Mouse (Mus musculus) B cell, adult 2 months (primary cell): ENCODE results near the gene Exog.

Source experiments
- DNase-seq, 2 experiments: peaks; one replicate each; pipeline ENCODE4 v3.0.0; 2022

The Exog gene

DNA sequence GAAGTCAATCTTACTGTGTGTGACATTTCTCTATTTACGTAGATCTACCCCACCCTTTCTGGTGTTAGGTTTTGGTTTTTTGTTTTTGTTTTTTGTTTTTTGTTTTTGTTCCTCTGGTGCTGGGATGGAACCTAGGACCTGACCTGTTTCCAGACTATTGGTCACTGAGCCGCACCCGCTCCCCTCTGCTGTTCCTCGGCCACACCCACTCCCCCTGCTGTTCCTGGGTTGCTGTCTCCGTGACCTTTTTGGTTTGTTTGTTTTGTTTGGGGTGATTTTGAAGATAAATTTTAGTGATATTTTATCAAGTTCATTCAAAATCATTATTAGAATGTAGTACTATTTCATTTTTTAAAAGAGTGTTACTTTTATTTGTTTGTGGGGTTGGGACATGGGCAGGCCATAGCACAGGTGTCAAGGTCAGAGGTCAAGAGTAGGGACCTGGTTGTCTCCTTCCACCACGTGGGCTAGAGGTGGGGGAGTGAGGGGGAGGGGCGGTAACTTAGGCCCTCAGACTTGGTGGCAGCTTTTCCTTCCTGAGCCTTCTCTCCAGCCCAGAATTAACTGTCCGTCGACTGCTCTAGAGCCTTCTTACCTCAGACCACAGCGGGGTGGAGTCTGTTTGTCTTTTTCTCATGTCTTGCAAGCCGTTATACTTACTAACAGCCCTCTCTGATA is 60.4 kb downstream of the Exog start:
- DNase-seq, result no peak

DNA sequence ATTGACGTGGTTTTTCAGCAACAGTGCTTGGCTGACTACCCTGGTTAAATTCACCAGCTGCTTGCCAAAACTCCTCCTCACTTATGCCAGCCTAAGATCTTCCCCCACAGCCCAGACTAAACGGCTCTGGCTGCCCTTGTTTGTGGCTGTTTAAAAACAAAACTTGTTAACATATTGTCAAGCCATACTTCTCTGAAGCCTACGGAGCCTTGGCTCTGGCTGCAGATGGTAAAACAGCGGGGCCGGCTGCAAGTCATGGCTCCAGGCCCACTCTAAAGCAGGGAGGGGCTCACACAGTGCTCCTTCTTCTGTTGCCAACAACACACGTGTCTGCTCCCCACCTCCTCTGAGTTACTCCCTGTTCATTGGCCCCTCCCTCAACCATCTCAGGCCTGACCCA is 66.2 kb downstream of the Exog start:
- DNase-seq, result no peak

DNA sequence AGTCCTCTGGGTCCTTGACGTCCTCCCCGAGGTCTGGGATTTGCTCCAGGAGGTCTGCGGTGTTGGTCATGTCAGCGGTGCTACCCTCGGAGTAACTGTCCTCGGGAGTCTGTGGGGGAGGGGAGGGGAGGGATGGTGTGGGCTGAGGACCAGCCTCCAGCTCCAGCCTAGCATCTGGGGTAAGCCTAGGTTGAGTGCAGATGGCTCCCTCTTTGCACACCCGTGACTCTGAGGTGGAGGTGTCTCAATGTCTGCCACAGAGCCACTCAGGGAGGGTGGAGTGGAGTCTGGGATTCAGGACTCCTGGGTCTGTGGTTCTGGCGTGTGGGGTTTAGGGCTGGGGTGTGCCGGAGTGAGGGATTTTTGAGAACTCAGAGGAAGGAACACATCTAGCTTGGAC is 68.2 kb downstream of the Exog start:
- DNase-seq, result no peak

GRCm38 (mm10) chr9:119513816-119514215 is 69.1 kb downstream of the Exog start:
- no peak for DNase-seq

DNA sequence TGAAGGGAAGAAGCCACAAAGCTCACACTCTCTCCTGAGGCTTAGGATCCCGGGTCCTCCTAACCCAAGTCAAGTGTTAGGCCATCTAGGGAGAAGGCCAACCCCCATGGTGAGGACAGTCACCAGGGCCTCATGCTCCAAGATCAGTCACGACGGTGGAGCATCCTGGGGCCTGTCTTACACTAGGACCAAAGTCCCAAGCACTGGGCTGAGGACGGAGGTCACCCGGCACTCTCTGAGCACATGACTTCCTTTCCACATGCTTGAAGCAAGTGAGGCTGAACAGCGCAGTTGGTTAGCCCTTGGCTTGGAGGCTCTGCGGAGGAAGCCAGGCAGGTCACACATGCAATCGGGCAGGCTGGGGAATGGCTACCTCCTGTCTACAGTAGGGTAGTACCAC is 70.2 kb downstream of the Exog start:
- no peak for DNase-seq
